Mouse (Mus musculus) brain, embryonic 14.5 days (tissue): ENCODE results near the gene Irak3. TPM values are rescaled to one million over a fixed set of nuclear protein-coding genes. Genes with fewer than 3 reads are reported as not detected.
"Not testable (repeated sequence)": the region's sequence is repeated elsewhere in the genome, so short reads cannot be mapped to it uniquely, and the experiment has no call there.

Experiments
- DNase-seq: peaks from one replicate; pipeline ENCODE4 v3.0.0-alpha.2; 2011; ENCODE audit warnings: low read depth
- CTCF ChIP-seq: fragments of 200-500 bp; IDR thresholded peaks from 2 replicates; pipeline ENCODE4 v1.5.1; 2012; ENCODE audit warnings: inconsistent platforms, mild to moderate bottlenecking, moderate library complexity, borderline replicate concordance; ENCODE audit not compliant: insufficient read depth, insufficient read length; ENCODE audit errors: extremely low read depth
- POLR2A ChIP-seq: fragments of 200-500 bp; IDR thresholded peaks from 2 replicates; pipeline ENCODE4 v1.6.1; 2012; ENCODE audit warnings: mild to moderate bottlenecking, inconsistent platforms, borderline replicate concordance; ENCODE audit not compliant: poor library complexity, insufficient read depth, insufficient read length, severe bottlenecking; ENCODE audit errors: extremely low read depth
- polyA plus RNA-seq: library from polyadenylated mRNA; depleted of rRNA; stranded (reverse); fragments of >200 nt; gene quantifications from 2 replicates; pipeline ENCODE4 v1.2.3, GENCODE M21; 2012

Irak3 gene
- polyA plus RNA-seq, 1 experiment: 0.40 TPM

DNA sequence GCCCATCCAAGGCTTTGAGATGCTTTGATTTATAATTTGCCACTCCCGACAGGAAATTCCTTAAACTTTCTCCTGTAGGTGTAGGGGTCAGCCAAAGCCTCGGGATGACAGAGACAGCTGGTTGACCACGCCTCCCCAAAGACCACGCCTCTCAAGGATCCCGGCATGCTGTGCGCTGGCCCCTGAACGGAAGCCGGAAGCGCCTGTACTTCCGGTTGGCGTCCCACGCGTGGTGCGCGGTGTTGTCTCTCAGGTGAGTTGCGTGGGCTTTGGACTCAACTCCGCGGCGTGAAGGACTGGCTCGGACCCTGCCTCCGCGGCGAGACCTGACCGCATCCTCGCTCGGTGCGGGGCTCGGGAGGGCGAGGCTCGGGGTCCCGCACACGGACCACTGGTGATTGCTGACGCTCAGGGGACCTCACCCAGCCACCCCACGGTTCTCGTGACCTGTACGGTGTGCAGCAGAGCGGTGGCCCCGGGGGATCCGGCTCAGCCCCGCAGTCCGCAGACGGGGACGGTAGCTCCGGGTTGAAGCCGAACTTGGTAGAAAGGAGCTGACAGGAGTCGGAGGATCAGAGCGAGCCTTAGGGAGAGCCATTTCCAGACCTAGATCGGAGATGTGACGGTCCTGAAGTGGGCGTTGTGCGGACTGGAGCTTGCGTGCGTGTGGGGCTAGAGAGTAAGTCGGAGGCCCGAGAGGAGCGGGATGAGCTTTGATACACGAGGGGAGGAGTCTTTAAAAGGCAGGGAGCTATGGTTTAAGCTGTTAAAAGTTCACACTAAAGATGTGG lies 25.1 kb upstream of the Irak3 start, which contains the start of gene Llph:
TSS of gene Llph (plus strand) at position 200 of the 791 bp plus-strand sequence.
- TF ChIP-seq POLR2A (peak; percentile 41; the same call in 1 of the 2 replicates), CTCF (no peak)
- DNase-seq: peak; percentile 93

- TF ChIP-seq CTCF: no peak
- TF ChIP-seq POLR2A: no peak
These were observed 18.8 kb upstream of the Irak3 start for GRCm38 (mm10) chr10:120220776-120221175.

GRCm38 (mm10) chr10:120219578-120220359 lies 17.8 kb upstream of the Irak3 start:
- DNase-seq: no peak
- TF ChIP-seq POLR2A (no peak), CTCF (no peak)

More at GRCm38 (mm10) chr10:120220776-120221175, 18.8 kb upstream of the Irak3 start:
- no peak for DNase-seq

DNA sequence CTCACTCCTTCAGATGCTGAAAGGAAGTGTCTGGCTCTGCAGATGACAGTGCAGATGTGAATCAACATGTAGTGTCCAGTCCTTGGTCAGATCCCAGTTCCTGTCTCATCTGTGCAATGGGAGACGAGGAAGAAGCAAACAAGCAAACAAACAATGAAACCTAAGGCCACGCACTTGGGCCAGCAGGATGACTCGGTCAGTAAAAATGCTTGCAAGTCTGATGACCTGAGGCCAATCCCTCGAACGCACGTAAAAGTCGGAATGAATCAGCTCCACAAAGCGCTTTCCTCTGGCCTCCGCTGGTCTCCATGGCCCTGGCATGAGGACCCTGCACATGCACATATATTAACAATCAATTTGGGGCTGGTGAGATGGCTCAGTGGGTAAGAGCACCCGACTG lies 17.1 kb upstream of the Irak3 start:
- TF ChIP-seq POLR2A: no peak
- no peak for DNase-seq

GRCm38 (mm10) chr10:120217099-120217498 lies 15.2 kb upstream of the Irak3 start:
- DNase-seq: not testable (repeated sequence)

GRCm38 (mm10) chr10:120210096-120210495 lies 8.2 kb upstream of the Irak3 start:
- no peak for DNase-seq
- no peak for TF ChIP-seq CTCF
- no peak for TF ChIP-seq POLR2A

DNA sequence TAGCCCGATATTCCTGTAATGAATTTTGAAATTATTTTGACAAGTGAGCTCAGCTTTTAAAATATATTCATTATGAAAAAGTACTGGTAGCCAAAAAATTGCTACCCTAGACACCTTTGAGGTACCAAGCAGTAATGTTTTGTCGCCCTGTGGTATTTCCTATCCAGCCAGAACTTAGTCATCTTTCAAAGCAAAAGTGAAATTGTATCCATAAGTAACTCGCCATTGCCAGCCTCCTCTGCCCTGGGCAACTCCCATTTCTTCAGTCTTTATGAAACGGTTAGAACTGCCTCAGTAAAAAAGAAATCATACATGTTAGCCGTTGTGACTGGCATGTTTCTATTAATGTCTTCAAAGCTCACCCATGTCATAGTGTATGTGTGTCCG lies 7.6 kb upstream of the Irak3 start:
- no peak for DNase-seq
- TF ChIP-seq CTCF (no peak), POLR2A (no peak)

GRCm38 (mm10) chr10:120208575-120209538 lies 6.9 kb upstream of the Irak3 start:
- TF ChIP-seq CTCF (peak; percentile 51; the same call in 1 of the 2 replicates), POLR2A (peak; percentile 34; the same call in 1 of the 2 replicates)
- peak; percentile 93 for DNase-seq

DNA sequence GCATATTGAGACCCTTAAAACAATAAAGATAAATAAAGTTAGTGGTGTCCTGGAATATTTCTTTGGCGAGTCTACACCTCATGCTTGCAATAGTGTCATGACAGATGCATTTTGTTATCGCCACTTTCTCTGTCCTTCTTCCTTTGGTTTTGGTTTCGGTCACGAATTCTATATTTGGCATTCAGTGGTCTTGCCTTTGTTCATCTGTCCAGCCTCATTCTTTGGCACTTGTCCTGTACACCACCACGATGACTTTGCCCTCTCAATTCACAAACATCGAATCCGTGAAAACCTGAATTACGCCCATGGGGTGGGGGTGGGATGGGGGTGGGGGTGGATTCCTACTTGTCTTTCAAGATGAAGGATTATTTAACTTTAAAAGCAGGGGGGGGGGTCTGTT lies 6.1 kb upstream of the Irak3 start:
- DNase-seq: no peak
- TF ChIP-seq CTCF (no peak), POLR2A (no peak)

- TF ChIP-seq CTCF (no peak), POLR2A (no peak)
These were observed 2.8 kb upstream of the Irak3 start for GRCm38 (mm10) chr10:120204591-120205210.

More at GRCm38 (mm10) chr10:120204591-120205210, 2.8 kb upstream of the Irak3 start:
- DNase-seq: no peak
